Comparison of ENCODE assay signal across 8 mouse cellular contexts in the genomic region with DNA sequence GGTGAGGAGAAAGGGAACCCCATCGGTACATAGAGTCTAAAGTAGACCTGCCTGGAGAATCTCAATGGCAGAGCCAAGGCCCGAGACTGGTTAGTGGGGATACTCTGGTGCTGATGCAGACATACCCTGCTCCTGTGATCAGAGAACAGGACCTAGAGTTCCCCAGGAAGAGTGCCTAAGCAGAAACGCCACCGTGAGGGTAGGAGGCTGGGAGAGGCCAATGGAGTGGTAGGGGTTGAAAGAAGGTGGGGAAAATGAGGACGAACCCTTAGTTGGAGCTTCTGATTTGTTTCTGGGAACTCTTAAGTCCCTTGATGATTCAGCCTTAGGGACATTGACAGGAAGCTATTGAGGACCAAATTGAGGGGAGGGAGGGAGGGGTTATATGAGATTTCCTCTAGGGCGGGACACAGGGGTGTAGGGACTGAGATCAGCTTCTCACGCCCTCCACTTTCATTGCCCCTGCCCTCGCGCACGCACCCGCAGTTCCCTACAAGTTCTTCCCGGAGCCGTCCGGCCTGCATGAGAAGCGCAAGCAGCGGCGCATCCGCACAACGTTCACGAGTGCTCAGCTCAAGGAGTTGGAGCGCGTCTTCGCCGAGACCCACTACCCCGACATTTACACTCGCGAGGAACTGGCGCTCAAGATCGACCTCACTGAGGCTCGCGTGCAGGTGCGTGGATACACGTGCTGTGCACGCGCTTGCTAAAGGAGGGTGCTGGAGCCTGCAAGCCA. TPM values are rescaled to one million over a fixed set of nuclear protein-coding genes. Genes with fewer than 3 reads are reported as not detected.
DNase-seq lines count a peak whose midpoint lies in the region; ATAC-seq and TF ChIP-seq lines count a peak whose summit lies in the region.
"Had no signal": no experiment of that assay in that cellular context is flagged by ENCODE, and none has a peak within 500 bp of the region (broad histone marks: within the 10 kb centered on the region; RNA-seq: fewer than 3 reads in every experiment).

No protein-coding gene starts in this region.

- no peak for ATAC-seq in limb, embryonic 14.5 days (ENCODE audit: low FRiP score, low read depth)
- no peak for ATAC-seq in stomach, embryonic 15.5 days (ENCODE audit: insufficient read depth, low FRiP score, low read depth)

- DNase-seq in thymus, postnatal 14 days, result peak; percentile 13
- no peak for DNase-seq in thymus, postnatal 36 days
- no peak for DNase-seq in forebrain, embryonic 10.5 days (ENCODE audit: extremely low spot score, low spot score)
- no peak for DNase-seq in limb, embryonic 14.5 days (ENCODE audit: low spot score)
- no peak for DNase-seq in cerebellum, postnatal 36 days
- DNase-seq in thymus, postnatal 10 days (ENCODE audit: low spot score in 2 of 2), result no peak

- H3K9me3 ChIP-seq in forebrain, embryonic 10.5 days, result no peaks in the 10 kb centered on the region
- no peaks in the 10 kb centered on the region for H3K9me3 ChIP-seq in limb, embryonic 14.5 days (ENCODE audit: control insufficient read depth, low read length)
- no peaks in the 10 kb centered on the region for H3K9me3 ChIP-seq in stomach, embryonic 15.5 days

- no peak for TF ChIP-seq POLR2A in limb, embryonic 14.5 days (IDR thresholded peaks at IDR 0.05; ENCODE audit: borderline replicate concordance, extremely low read depth, insufficient read depth, insufficient read length)

- peak overlapping the region; percentile 39 for H3K4me2 ChIP-seq in limb, embryonic 14.5 days (replicated peaks; ENCODE audit: low read depth, low read length, severe bottlenecking)
- H3K4me2 ChIP-seq in stomach, embryonic 15.5 days, result peak overlapping the region; percentile 97

- WGBS in forebrain, embryonic 10.5 days, result 3% methylated on average over 35 of the region's 35 CpGs
- 2% methylated on average over 34 of the region's 35 CpGs for WGBS in limb, embryonic 14.5 days
- WGBS in stomach, embryonic 15.5 days, result 3% methylated on average over 35 of the region's 35 CpGs

- H3K27me3 ChIP-seq in forebrain, embryonic 10.5 days (ENCODE audit: poor library complexity, severe bottlenecking), result peaks cover 91% of the 10 kb centered on the region
- H3K27me3 ChIP-seq in limb, embryonic 14.5 days (ENCODE audit: control insufficient read depth, insufficient read depth, low read length), result peaks cover 70% of the 10 kb centered on the region
- peaks cover 54% of the 10 kb centered on the region for H3K27me3 ChIP-seq in stomach, embryonic 15.5 days (replicated peaks)

- H3K9ac ChIP-seq in limb, embryonic 14.5 days (ENCODE audit: low read depth, low read length, severe bottlenecking), result no peak overlapping the region; the same call in 1 of the 2 replicates
- no peak overlapping the region for H3K9ac ChIP-seq in stomach, embryonic 15.5 days

- H3K4me1 ChIP-seq in forebrain, embryonic 10.5 days, result peaks cover 54% of the 10 kb centered on the region
- peaks cover 21% of the 10 kb centered on the region for H3K4me1 ChIP-seq in limb, embryonic 14.5 days (ENCODE audit: control insufficient read depth, insufficient read depth, low read length)
- H3K4me1 ChIP-seq in stomach, embryonic 15.5 days, result peaks cover 30% of the 10 kb centered on the region

- peaks cover 26% of the 10 kb centered on the region for H3K36me3 ChIP-seq in forebrain, embryonic 10.5 days (replicated peaks)
- peaks cover 23% of the 10 kb centered on the region for H3K36me3 ChIP-seq in limb, embryonic 14.5 days (ENCODE audit: control insufficient read depth, insufficient read depth, low read length)
- H3K36me3 ChIP-seq in stomach, embryonic 15.5 days, result peaks cover 13% of the 10 kb centered on the region

- H3K4me3 ChIP-seq in forebrain, embryonic 10.5 days, result peak overlapping the region; percentile 62
- H3K4me3 ChIP-seq in limb, embryonic 14.5 days (replicated peaks; ENCODE audit: low read length), result peak overlapping the region; percentile 43
- peak overlapping the region; percentile 48 for H3K4me3 ChIP-seq in stomach, embryonic 15.5 days (replicated peaks)
- H3K4me3 ChIP-seq: erythroblast, embryonic 14.5 days had no signal

- no peak overlapping the region for H3K27ac ChIP-seq in forebrain, embryonic 10.5 days
- no peak overlapping the region for H3K27ac ChIP-seq in limb, embryonic 14.5 days (replicated peaks; ENCODE audit: low read depth, low read length)
- H3K27ac ChIP-seq in stomach, embryonic 15.5 days, result no peak overlapping the region

RNA-seq across cellular contexts. Expression of gene Phox2a, which starts 2.4 kb away (rescaled TPM):
- polyA plus RNA-seq in forebrain, embryonic 10.5 days (2016; fragmentation: Nextera tagmentation; extraction: Ambion mirVana), result not detected in 2 replicates
- polyA plus RNA-seq in limb, embryonic 14.5 days (2012; rRNA removed), result 0.13 and 0.41 TPM in 2 replicates
- 0.26 TPM in 1 of 2 replicates, not detected in the other for polyA plus RNA-seq in limb, embryonic 14.5 days (2014; fragmentation: Nextera tagmentation; extraction: Ambion mirVana)
- 5.2 and 6.0 TPM in 2 replicates for polyA plus RNA-seq in stomach, embryonic 15.5 days (2015; fragmentation: Nextera tagmentation; extraction: Ambion mirVana)
- polyA plus RNA-seq: erythroblast, embryonic 14.5 days had no signal

RNA-seq across cellular contexts. Expression of gene Inppl1, which starts 17.6 kb away (rescaled TPM):
- 45.8 and 46.2 TPM in 2 replicates for polyA plus RNA-seq in forebrain, embryonic 10.5 days (2016; fragmentation: Nextera tagmentation; extraction: Ambion mirVana)
- polyA plus RNA-seq in limb, embryonic 14.5 days (2012; rRNA removed), result 111 and 152 TPM in 2 replicates
- polyA plus RNA-seq in limb, embryonic 14.5 days (2014; fragmentation: Nextera tagmentation; extraction: Ambion mirVana), result 30.5 and 44.5 TPM in 2 replicates
- polyA plus RNA-seq in stomach, embryonic 15.5 days (2015; fragmentation: Nextera tagmentation; extraction: Ambion mirVana), result 39.7 and 49.4 TPM in 2 replicates

RNA-seq across cellular contexts. Expression of gene Folr2, which starts 36.5 kb away (rescaled TPM):
- polyA plus RNA-seq in forebrain, embryonic 10.5 days (2016; fragmentation: Nextera tagmentation; extraction: Ambion mirVana), result 0.47 and 0.68 TPM in 2 replicates
- polyA plus RNA-seq in limb, embryonic 14.5 days (2012; rRNA removed), result 3.4 and 4.8 TPM in 2 replicates
- polyA plus RNA-seq in limb, embryonic 14.5 days (2014; fragmentation: Nextera tagmentation; extraction: Ambion mirVana), result 2.8 and 3.1 TPM in 2 replicates
- 1.7 and 2.0 TPM in 2 replicates for polyA plus RNA-seq in stomach, embryonic 15.5 days (2015; fragmentation: Nextera tagmentation; extraction: Ambion mirVana)
- polyA plus RNA-seq: erythroblast, embryonic 14.5 days had no signal

RNA-seq across cellular contexts. Expression of gene Anapc15, which starts 43.1 kb away (rescaled TPM):
- polyA plus RNA-seq in forebrain, embryonic 10.5 days (2016; fragmentation: Nextera tagmentation; extraction: Ambion mirVana), result 122 and 127 TPM in 2 replicates
- 67.2 and 68.9 TPM in 2 replicates for polyA plus RNA-seq in limb, embryonic 14.5 days (2012; rRNA removed)
- 44.7 and 60.5 TPM in 2 replicates for polyA plus RNA-seq in limb, embryonic 14.5 days (2014; fragmentation: Nextera tagmentation; extraction: Ambion mirVana)
- polyA plus RNA-seq in stomach, embryonic 15.5 days (2015; fragmentation: Nextera tagmentation; extraction: Ambion mirVana), result 56.9 and 68.7 TPM in 2 replicates

RNA-seq across cellular contexts. Expression of gene Folr1, which starts 50.1 kb away (rescaled TPM):
- 11.9 and 13.1 TPM in 2 replicates for polyA plus RNA-seq in forebrain, embryonic 10.5 days (2016; fragmentation: Nextera tagmentation; extraction: Ambion mirVana)
- 1.1 and 1.3 TPM in 2 replicates for polyA plus RNA-seq in limb, embryonic 14.5 days (2012; rRNA removed)
- polyA plus RNA-seq in limb, embryonic 14.5 days (2014; fragmentation: Nextera tagmentation; extraction: Ambion mirVana), result 1.0 TPM in 1 of 2 replicates, not detected in the other
- 18.5 and 22.7 TPM in 2 replicates for polyA plus RNA-seq in stomach, embryonic 15.5 days (2015; fragmentation: Nextera tagmentation; extraction: Ambion mirVana)
- polyA plus RNA-seq: erythroblast, embryonic 14.5 days had no signal
